Mouse (Mus musculus): Measurements from ENCODE around the gene Dock11.

DNA sequence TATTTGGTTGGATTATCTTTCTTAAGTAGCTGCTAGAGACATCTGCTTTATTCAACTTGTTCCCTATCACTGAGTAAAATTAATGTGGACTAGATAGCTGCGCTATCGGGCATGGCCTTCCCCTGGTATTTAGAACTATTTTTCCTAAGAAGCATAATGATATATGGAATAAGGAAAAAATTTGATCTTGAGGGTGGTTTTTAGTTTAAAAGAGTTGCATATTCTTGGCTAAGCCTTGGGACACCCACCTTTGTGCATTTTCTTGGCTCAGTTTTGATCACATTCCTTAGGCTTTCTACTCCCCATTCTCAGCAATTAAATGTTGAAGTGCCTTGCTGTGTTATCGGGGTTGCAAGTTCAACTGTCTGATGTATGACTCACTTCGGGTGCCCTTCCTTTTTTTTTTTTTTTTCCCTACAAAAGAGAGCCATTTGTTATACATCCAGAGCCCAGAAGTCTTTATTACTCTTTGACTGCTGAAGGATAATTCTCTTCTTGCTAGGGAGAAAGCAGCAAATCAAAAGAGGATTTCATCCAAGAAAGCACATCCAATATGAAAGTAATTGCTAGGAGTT, 64.0 kb downstream of the Dock11 start:
- no peak for TF ChIP-seq CTCF (IDR thresholded peaks at IDR 0.05; ENCODE audit: control insufficient read depth, insufficient read depth, insufficient read length)
- TF ChIP-seq MAX (IDR thresholded peaks at IDR 0.05), result no peak
- TF ChIP-seq FOSL1 (IDR thresholded peaks at IDR 0.05; ENCODE audit: insufficient read depth, low read length, poor library complexity, severe bottlenecking), result no peak
- no peak for TF ChIP-seq MYOG (IDR thresholded peaks at IDR 0.05; ENCODE audit: control insufficient read depth, extremely low read depth, insufficient read length)
- TF ChIP-seq MYOD1 (IDR thresholded peaks at IDR 0.05; ENCODE audit: control insufficient read depth, insufficient read length, low read depth), result no peak

Data from C2C12 (cell line).